Mouse (Mus musculus): ENCODE data around the gene Als2cl. TPM values are rescaled to one million over a fixed set of nuclear protein-coding genes. Genes with fewer than 3 reads are reported as not detected.

The Als2cl gene
- polyA plus RNA-seq (2012; ENCODE audit: low replicate concordance): 6.8 and 7.2 TPM in 2 replicates

GRCm38 (mm10) chr9:110879191-110879920 lies at the start of gene Als2cl:
Als2cl (plus strand) TSS chr9:110879870.

GRCm38 (mm10) chr9:110834411-110834810 lies 45.3 kb upstream of the Als2cl start, which contains the start of gene Prss45:
Prss45 (plus strand) TSS chr9:110834588.

GRCm38 (mm10) chr9:110844206-110844605 lies 35.5 kb upstream of the Als2cl start, which contains the start of gene Prss46:
Prss46 (plus strand) TSS chr9:110844506.

GRCm38 (mm10) chr9:110857781-110858472 lies 21.7 kb upstream of the Als2cl start, which contains the start of gene Prss50:
Prss50 (plus strand) TSS chr9:110857967.

GRCm38 (mm10) chr9:110879998-110880561 lies 410 bp downstream of the Als2cl start, which contains the start of gene Tmie:
Tmie (minus strand) TSS chr9:110880113.

GRCm38 (mm10) chr9:110916786-110917185 lies 37.1 kb downstream of the Als2cl start, which contains the start of gene Fam240a:
Fam240a (minus strand) TSS chr9:110916861.

DNA sequence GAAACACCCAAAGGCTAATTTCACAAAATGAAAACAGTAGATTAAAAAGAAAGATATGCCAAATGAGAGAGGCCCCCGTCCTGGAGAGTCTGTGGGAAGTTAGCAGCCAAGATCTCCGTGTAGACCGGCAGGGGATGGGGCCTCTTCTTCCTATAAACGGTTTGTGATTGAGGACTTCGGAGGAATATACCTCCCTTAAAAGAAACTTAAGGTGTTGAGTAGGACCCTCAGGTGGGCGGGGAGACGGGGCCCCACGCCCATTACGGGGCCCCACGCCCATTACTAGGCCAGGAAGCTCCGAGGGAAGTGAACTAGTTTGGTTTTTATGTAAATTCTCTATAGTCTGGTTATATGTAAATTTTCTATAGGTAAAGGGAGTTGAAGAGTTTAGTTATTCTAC lies 66.3 kb downstream of the Als2cl start, which contains the start of gene Tdgf1:
TSS of gene Tdgf1 (minus strand) at position 233 of the 400 bp plus-strand sequence.

Other genes starting within 250 kb of the Als2cl start
- 17.0 and 27.8 TPM in 2 replicates for gene Nbeal2, start 225.7 kb upstream of the Als2cl start, polyA plus RNA-seq (2012; ENCODE audit: low replicate concordance)
- gene Ccdc12, start 223.4 kb upstream of the Als2cl start, polyA plus RNA-seq (2012; ENCODE audit: low replicate concordance): 52.5 and 111 TPM in 2 replicates
- gene Myl3, start 138.0 kb upstream of the Als2cl start, polyA plus RNA-seq (2012; ENCODE audit: low replicate concordance): not detected in 2 replicates
- gene Pth1r, start 132.7 kb upstream of the Als2cl start, polyA plus RNA-seq (2012; ENCODE audit: low replicate concordance): 0.52 TPM in 1 of 2 replicates, not detected in the other
- not detected in 2 replicates for gene Prss42, start 81.7 kb upstream of the Als2cl start, polyA plus RNA-seq (2012; ENCODE audit: low replicate concordance)
- gene Prss44, start 65.9 kb upstream of the Als2cl start, polyA plus RNA-seq (2012; ENCODE audit: low replicate concordance): 0.10 TPM in 1 of 2 replicates, not detected in the other
- gene Prss43, start 53.2 kb upstream of the Als2cl start, polyA plus RNA-seq (2012; ENCODE audit: low replicate concordance): not detected in 2 replicates
- gene Prss45, start 45.3 kb upstream of the Als2cl start, polyA plus RNA-seq (2012; ENCODE audit: low replicate concordance): not detected in 2 replicates
- not detected in 2 replicates for gene Prss46, start 35.4 kb upstream of the Als2cl start, polyA plus RNA-seq (2012; ENCODE audit: low replicate concordance)
- gene Prss50, start 21.9 kb upstream of the Als2cl start, polyA plus RNA-seq (2012; ENCODE audit: low replicate concordance): 0.24 and 1.2 TPM in 2 replicates
- 0.10 and 0.41 TPM in 2 replicates for gene Tmie, start 243 bp downstream of the Als2cl start, polyA plus RNA-seq (2012; ENCODE audit: low replicate concordance)
- not detected in 2 replicates for gene Fam240a, start 37.0 kb downstream of the Als2cl start, polyA plus RNA-seq (2012; ENCODE audit: low replicate concordance)
- gene Tdgf1, start 66.3 kb downstream of the Als2cl start, polyA plus RNA-seq (2012; ENCODE audit: low replicate concordance): not detected in 2 replicates
- not detected in 2 replicates for gene Lrrc2, start 71.7 kb downstream of the Als2cl start, polyA plus RNA-seq (2012; ENCODE audit: low replicate concordance)
- gene Rtp3, start 110.7 kb downstream of the Als2cl start, polyA plus RNA-seq (2012; ENCODE audit: low replicate concordance): not detected in 2 replicates
- gene Ltf, start 139.4 kb downstream of the Als2cl start, polyA plus RNA-seq (2012; ENCODE audit: low replicate concordance): 0.74 and 4.2 TPM in 2 replicates
- 0.28 and 2.0 TPM in 2 replicates for gene Ccrl2, start 177.6 kb downstream of the Als2cl start, polyA plus RNA-seq (2012; ENCODE audit: low replicate concordance)
- gene Lrrfip2, start 237.7 kb downstream of the Als2cl start, polyA plus RNA-seq (2012; ENCODE audit: low replicate concordance): 6.9 and 11.3 TPM in 2 replicates